Mouse (Mus musculus): ENCODE measurements around the gene 2810004N23Rik. TPM values are rescaled to one million over a fixed set of nuclear protein-coding genes. Genes with fewer than 3 reads are reported as not detected.

The 2810004N23Rik gene
- total and polyA plus RNA-seq, 2 experiments from 2014 or later: 20.3 to 20.6 TPM

DNA sequence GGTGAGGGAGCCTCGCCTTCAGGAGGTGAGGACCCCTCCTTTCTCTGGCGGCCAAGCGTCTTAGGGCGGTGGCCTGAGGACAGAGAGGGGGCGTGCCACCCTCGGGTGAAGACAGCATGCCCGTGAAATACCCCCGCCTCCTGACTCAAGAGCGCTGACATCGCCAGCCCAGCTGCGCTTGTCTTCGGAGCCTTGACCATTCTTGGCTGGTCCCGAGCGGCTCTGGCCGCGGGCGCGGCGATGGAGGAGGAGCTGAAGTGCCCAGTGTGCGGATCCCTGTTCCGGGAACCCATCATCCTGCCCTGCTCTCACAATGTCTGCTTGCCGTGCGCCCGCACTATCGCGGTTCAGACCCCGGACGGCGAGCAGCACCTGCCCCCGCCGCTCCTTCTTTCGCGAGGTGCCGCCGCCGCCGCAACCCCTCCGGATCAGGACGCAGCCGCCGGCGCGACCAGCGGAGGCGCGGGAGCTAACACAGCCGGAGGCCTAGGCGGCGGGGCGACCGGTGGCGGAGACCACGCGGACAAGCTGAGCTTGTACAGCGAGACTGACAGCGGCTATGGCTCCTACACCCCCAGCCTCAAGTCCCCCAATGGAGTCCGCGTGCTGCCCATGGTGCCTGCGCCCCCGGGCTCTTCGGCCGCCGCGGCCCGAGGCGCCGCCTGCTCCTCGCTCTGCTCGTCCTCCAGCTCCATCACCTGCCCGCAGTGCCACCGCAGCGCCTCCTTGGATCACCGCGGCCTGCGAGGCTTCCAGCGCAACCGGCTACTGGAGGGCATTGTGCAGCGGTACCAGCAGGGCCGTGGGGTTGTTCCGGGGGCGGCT is 69.0 kb downstream of the 2810004N23Rik start:
- TF ChIP-seq CTCF (IDR thresholded peaks at IDR 0.05): peak; percentile 28; the same call in 1 of the 2 replicates
- peak overlapping the region; percentile 92 for H3K9ac ChIP-seq (replicated peaks; ENCODE audit: low read length, poor library complexity, severe bottlenecking)
- H3K4me2 ChIP-seq (ENCODE audit: low read depth, low read length, poor library complexity, severe bottlenecking): peak overlapping the region; percentile 82
- DNase-seq (ENCODE audit: low spot score): peak; percentile 56
- H3K36me3 ChIP-seq (ENCODE audit: insufficient read depth, low read length): no peaks in the 10 kb centered on the region
- no peaks in the 10 kb centered on the region for H3K9me3 ChIP-seq (ENCODE audit: low read length)
- WGBS: under 1% methylated on average over 61 of the region's 81 CpGs
- 0 out of 2 replicates have a peak, but pooled peaks cover 3% of the 10 kb centered on the region for H3K27me3 ChIP-seq (ENCODE audit: insufficient read depth, low read length)
- peak; percentile 47 for ATAC-seq (ENCODE audit: low FRiP score)
- peak overlapping the region; percentile 78 for H3K4me3 ChIP-seq (ENCODE audit: low read depth, low read length)
- H3K4me1 ChIP-seq (ENCODE audit: insufficient read depth, low read length): peaks cover 20% of the 10 kb centered on the region; the same call in 1 of the 2 replicates
- H3K27ac ChIP-seq (ENCODE audit: low read depth, low read length): peak overlapping the region; percentile 97

DNA sequence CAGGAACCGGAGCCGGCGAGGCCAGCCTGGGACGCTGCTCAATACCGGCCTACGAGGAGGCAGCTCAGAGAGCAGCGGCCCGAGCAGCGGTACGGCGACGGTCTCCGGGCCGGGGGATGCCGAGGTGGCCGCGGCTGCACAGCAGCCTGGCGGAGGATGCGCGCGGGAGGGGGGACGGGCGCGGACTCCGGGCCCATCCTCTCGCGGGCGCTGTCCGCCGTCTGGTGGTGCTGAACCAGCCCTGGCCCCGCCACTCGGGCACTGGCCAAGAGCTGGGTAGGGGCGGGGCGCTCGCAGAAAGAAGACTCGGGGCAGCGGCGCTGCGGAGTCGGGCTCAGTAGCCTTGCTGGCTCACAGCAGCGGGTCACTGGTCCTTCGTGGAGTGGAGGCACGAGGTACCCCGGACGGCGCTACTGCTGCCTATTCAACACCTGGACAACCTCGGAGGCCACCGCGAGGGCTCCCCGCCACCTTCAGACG is 69.7 kb downstream of the 2810004N23Rik start:
- 3% methylated on average over 20 of the region's 51 CpGs for WGBS
- Histone ChIP-seq H3K27me3 (ENCODE audit: insufficient read depth, low read length) (0 out of 2 replicates have a peak, but pooled peaks cover 3% of the 10 kb centered on the region), H3K4me2 (ENCODE audit: low read depth, low read length, poor library complexity, severe bottlenecking) (peak overlapping the region; percentile 82), H3K27ac (ENCODE audit: low read depth, low read length) (peak overlapping the region; percentile 97), H3K9ac (replicated peaks; ENCODE audit: low read length, poor library complexity, severe bottlenecking) (peak overlapping the region; percentile 92), H3K36me3 (ENCODE audit: insufficient read depth, low read length) (no peaks in the 10 kb centered on the region), H3K9me3 (ENCODE audit: low read length) (no peaks in the 10 kb centered on the region), H3K4me3 (ENCODE audit: low read depth, low read length) (peak overlapping the region; percentile 78), H3K4me1 (ENCODE audit: insufficient read depth, low read length) (peaks cover 20% of the 10 kb centered on the region; the same call in 1 of the 2 replicates)
- ATAC-seq (ENCODE audit: low FRiP score): peak; percentile 71
- no peak for TF ChIP-seq CTCF (IDR thresholded peaks at IDR 0.05)
- DNase-seq (ENCODE audit: low spot score): peak; percentile 82

DNA sequence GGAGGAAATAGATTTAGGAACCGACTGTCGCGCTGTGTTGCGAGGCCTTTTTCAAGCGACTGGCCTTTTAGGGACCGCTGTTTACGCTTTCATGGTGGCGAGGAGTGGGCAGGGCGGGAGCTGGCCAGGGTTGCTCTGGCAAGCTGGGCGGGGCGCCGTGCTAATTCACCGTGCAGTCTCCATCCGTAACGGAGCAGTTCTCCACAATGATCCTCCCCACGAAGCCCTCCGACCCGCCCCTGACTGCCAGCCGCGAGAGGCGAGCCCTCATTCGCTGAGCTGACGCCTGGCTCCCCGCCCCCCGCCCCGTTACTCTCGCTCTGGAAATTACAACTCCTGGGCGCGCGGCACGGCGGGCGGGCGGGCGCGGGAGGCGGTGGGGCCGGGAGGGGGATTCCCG is 70.2 kb downstream of the 2810004N23Rik start, which contains the start of gene Trim67:
TSS of gene Trim67 (plus strand) at position 385 of the 400 bp plus-strand sequence.
- peak within 1 kb of the TSS; percentile 97 for H3K27ac ChIP-seq (ENCODE audit: low read depth, low read length)
- 0 out of 2 replicates have a peak, but pooled peaks cover 3% of the 10 kb centered on the region for H3K27me3 ChIP-seq (ENCODE audit: insufficient read depth, low read length)
- H3K4me2 ChIP-seq (ENCODE audit: low read depth, low read length, poor library complexity, severe bottlenecking): peak within 1 kb of the TSS; percentile 82
- ATAC-seq (ENCODE audit: low FRiP score) (peak; percentile 88), DNase-seq (ENCODE audit: low spot score) (peak; percentile 96)
- TF ChIP-seq CTCF (IDR thresholded peaks at IDR 0.05): no peak
- H3K9me3 ChIP-seq (ENCODE audit: low read length): no peaks in the 10 kb centered on the region
- H3K9ac ChIP-seq (replicated peaks; ENCODE audit: low read length, poor library complexity, severe bottlenecking): peak within 1 kb of the TSS; percentile 92
- no peaks in the 10 kb centered on the region for H3K36me3 ChIP-seq (ENCODE audit: insufficient read depth, low read length)
- peaks cover 20% of the 10 kb centered on the region; the same call in 1 of the 2 replicates for H3K4me1 ChIP-seq (ENCODE audit: insufficient read depth, low read length)
- 1% methylated on average over 38 of the region's 39 CpGs for WGBS
- peak within 1 kb of the TSS; percentile 78 for H3K4me3 ChIP-seq (ENCODE audit: low read depth, low read length)

DNA sequence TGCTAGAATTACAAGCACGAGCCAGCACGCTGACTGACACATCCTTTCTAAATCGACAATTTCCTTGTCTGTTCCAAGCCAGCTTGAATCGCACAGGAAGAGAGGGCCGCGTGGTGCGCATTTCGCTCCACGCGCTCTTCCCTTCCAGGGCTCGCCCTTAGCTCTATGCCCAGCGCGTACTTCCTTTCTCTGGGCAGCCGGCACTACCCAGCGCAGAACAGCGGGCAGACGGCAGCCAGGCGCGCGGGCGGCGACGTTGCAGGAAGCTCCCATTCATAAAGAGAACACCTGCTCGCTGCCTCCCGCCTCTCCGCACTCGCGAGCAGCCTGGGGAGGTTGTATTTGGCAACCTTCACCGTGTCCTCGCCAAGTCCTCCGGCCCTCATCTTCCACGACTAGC is 70.7 kb downstream of the 2810004N23Rik start:
- ATAC-seq (ENCODE audit: low FRiP score): peak; percentile 12
- Histone ChIP-seq H3K27me3 (ENCODE audit: insufficient read depth, low read length) (0 out of 2 replicates have a peak, but pooled peaks cover 3% of the 10 kb centered on the region), H3K4me2 (ENCODE audit: low read depth, low read length, poor library complexity, severe bottlenecking) (peak overlapping the region; percentile 82), H3K27ac (ENCODE audit: low read depth, low read length) (peak overlapping the region; percentile 97), H3K4me1 (ENCODE audit: insufficient read depth, low read length) (peaks cover 17% of the 10 kb centered on the region; the same call in 1 of the 2 replicates), H3K4me3 (ENCODE audit: low read depth, low read length) (peak overlapping the region; percentile 78), H3K9ac (replicated peaks; ENCODE audit: low read length, poor library complexity, severe bottlenecking) (peak overlapping the region; percentile 92), H3K9me3 (ENCODE audit: low read length) (no peaks in the 10 kb centered on the region), H3K36me3 (ENCODE audit: insufficient read depth, low read length) (no peaks in the 10 kb centered on the region)
- 2% methylated on average over 32 of the region's 32 CpGs for WGBS
- TF ChIP-seq CTCF (IDR thresholded peaks at IDR 0.05): no peak
- DNase-seq (ENCODE audit: low spot score): peak; percentile 74

DNA sequence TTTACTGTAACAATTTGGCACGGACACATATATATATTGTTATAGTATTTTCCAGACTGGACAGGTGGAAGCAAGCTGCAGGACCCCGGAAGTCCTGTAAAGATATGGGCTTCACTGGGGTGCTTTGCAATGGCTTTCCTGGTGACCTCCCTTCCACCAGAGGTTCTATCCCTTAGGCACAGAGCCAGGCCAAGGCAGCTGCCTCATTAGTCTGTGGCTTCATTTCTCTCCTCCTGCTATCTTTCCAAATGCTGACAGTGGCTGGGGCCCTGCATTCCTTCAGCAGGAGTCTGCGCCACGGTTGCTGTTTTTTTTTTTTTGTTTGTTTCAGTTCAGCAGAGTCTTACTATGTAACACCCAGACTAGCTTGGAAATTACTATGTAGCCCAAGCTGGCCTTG is 71.2 kb downstream of the 2810004N23Rik start:
- H3K4me3 ChIP-seq (ENCODE audit: low read depth, low read length): peak overlapping the region; percentile 78; the same call in 1 of the 2 replicates
- DNase-seq (ENCODE audit: low spot score) (peak; percentile 24), ATAC-seq (ENCODE audit: low FRiP score) (no peak)
- peak overlapping the region; percentile 92 for H3K9ac ChIP-seq (replicated peaks; ENCODE audit: low read length, poor library complexity, severe bottlenecking)
- peak overlapping the region; percentile 82 for H3K4me2 ChIP-seq (ENCODE audit: low read depth, low read length, poor library complexity, severe bottlenecking)
- H3K9me3 ChIP-seq (ENCODE audit: low read length): no peaks in the 10 kb centered on the region
- 0 out of 2 replicates have a peak, but pooled peaks cover 3% of the 10 kb centered on the region for H3K27me3 ChIP-seq (ENCODE audit: insufficient read depth, low read length)
- H3K4me1 ChIP-seq (ENCODE audit: insufficient read depth, low read length): peaks cover 13% of the 10 kb centered on the region; the same call in 1 of the 2 replicates
- WGBS: 39% methylated on average over 4 of the region's 4 CpGs
- H3K27ac ChIP-seq (ENCODE audit: low read depth, low read length): peak overlapping the region; percentile 97
- TF ChIP-seq CTCF (IDR thresholded peaks at IDR 0.05): no peak
- H3K36me3 ChIP-seq (ENCODE audit: insufficient read depth, low read length): no peaks in the 10 kb centered on the region
